Mouse (Mus musculus): ENCODE data around the gene Farsa. TPM values are rescaled to one million over a fixed set of nuclear protein-coding genes. Genes with fewer than 3 reads are reported as not detected.

Gene Farsa
- 36.6 and 59.1 TPM in 2 replicates for polyA plus RNA-seq (2011; ENCODE audit: insufficient read depth, insufficient read length, low replicate concordance, missing spikeins)

GRCm38 (mm10) chr8:84856864-84857441 lies at the start of gene Farsa:
TSS of gene Farsa (plus strand) at chr8:84856989.
- peak within 1 kb of the TSS; percentile 75 for H3K27ac ChIP-seq (ENCODE audit: control insufficient read depth, insufficient read depth, low read depth, low read length, poor library complexity)
- peak within 1 kb of the TSS; percentile 96 for H3K4me3 ChIP-seq (replicated peaks; ENCODE audit: control insufficient read depth, low read depth, low read length)
- TF ChIP-seq POLR2A (IDR thresholded peaks at IDR 0.05; ENCODE audit: borderline replicate concordance, control insufficient read depth, low read depth, low read length) = peak; percentile 97; the same call in 1 of the 2 replicates
- 0 out of 2 replicates have a peak, but pooled peaks have one; percentile 14 for TF ChIP-seq CTCF (IDR thresholded peaks at IDR 0.05; ENCODE audit: control insufficient read depth, insufficient read depth, low read length)
- WGBS = under 1% methylated on average over 39 of the region's 39 CpGs
- H3K4me1 ChIP-seq (ENCODE audit: control insufficient read depth, insufficient read depth, low read length) = peaks cover 1% of the 10 kb centered on the region; the same call in 1 of the 2 replicates

GRCm38 (mm10) chr8:84809109-84809940 lies 47.5 kb upstream of the Farsa start:
- H3K27ac ChIP-seq (ENCODE audit: control insufficient read depth, insufficient read depth, low read depth, low read length, poor library complexity) = no peak overlapping the region
- 81% methylated on average over 12 of the region's 12 CpGs for WGBS
- TF ChIP-seq POLR2A (IDR thresholded peaks at IDR 0.05; ENCODE audit: borderline replicate concordance, control insufficient read depth, low read depth, low read length) = no peak
- TF ChIP-seq CTCF (IDR thresholded peaks at IDR 0.05; ENCODE audit: control insufficient read depth, insufficient read depth, low read length) = no peak
- H3K4me3 ChIP-seq (replicated peaks; ENCODE audit: control insufficient read depth, low read depth, low read length) = no peak overlapping the region
- no peaks in the 10 kb centered on the region for H3K4me1 ChIP-seq (ENCODE audit: control insufficient read depth, insufficient read depth, low read length)

- H3K27ac ChIP-seq (ENCODE audit: control insufficient read depth, insufficient read depth, low read depth, low read length, poor library complexity) = no peak overlapping the region
- H3K4me3 ChIP-seq (replicated peaks; ENCODE audit: control insufficient read depth, low read depth, low read length) = no peak overlapping the region
- TF ChIP-seq CTCF (IDR thresholded peaks at IDR 0.05; ENCODE audit: control insufficient read depth, insufficient read depth, low read length) (no peak), POLR2A (IDR thresholded peaks at IDR 0.05; ENCODE audit: borderline replicate concordance, control insufficient read depth, low read depth, low read length) (no peak)
- H3K4me1 ChIP-seq (ENCODE audit: control insufficient read depth, insufficient read depth, low read length) = no peaks in the 10 kb centered on the region
- WGBS = 90% methylated on average over 5 of the region's 5 CpGs
Measured at GRCm38 (mm10) chr8:84809941-84810280, 46.9 kb upstream of the Farsa start.

GRCm38 (mm10) chr8:84810896-84811295 lies 45.9 kb upstream of the Farsa start:
- Histone ChIP-seq H3K27ac (ENCODE audit: control insufficient read depth, insufficient read depth, low read depth, low read length, poor library complexity) (no peak overlapping the region), H3K4me1 (ENCODE audit: control insufficient read depth, insufficient read depth, low read length) (no peaks in the 10 kb centered on the region; the same call in 1 of the 2 replicates), H3K4me3 (replicated peaks; ENCODE audit: control insufficient read depth, low read depth, low read length) (no peak overlapping the region)
- WGBS = 2% methylated on average over 32 of the region's 32 CpGs
- TF ChIP-seq CTCF (IDR thresholded peaks at IDR 0.05; ENCODE audit: control insufficient read depth, insufficient read depth, low read length) (peak; percentile 64; the same call in 1 of the 2 replicates), POLR2A (IDR thresholded peaks at IDR 0.05; ENCODE audit: borderline replicate concordance, control insufficient read depth, low read depth, low read length) (no peak)

- TF ChIP-seq POLR2A (IDR thresholded peaks at IDR 0.05; ENCODE audit: borderline replicate concordance, control insufficient read depth, low read depth, low read length) = no peak
- no peak for TF ChIP-seq CTCF (IDR thresholded peaks at IDR 0.05; ENCODE audit: control insufficient read depth, insufficient read depth, low read length)
- Histone ChIP-seq H3K27ac (ENCODE audit: control insufficient read depth, insufficient read depth, low read depth, low read length, poor library complexity) (no peak overlapping the region), H3K4me1 (ENCODE audit: control insufficient read depth, insufficient read depth, low read length) (no peaks in the 10 kb centered on the region; the same call in 1 of the 2 replicates), H3K4me3 (replicated peaks; ENCODE audit: control insufficient read depth, low read depth, low read length) (no peak overlapping the region)
- WGBS = 48% methylated on average over 10 of the region's 10 CpGs
Measured at GRCm38 (mm10) chr8:84811303-84811702, 45.5 kb upstream of the Farsa start.

- H3K27ac ChIP-seq (ENCODE audit: control insufficient read depth, insufficient read depth, low read depth, low read length, poor library complexity) = no peak overlapping the region
- TF ChIP-seq POLR2A (IDR thresholded peaks at IDR 0.05; ENCODE audit: borderline replicate concordance, control insufficient read depth, low read depth, low read length) = no peak
- peak; percentile 77 for TF ChIP-seq CTCF (IDR thresholded peaks at IDR 0.05; ENCODE audit: control insufficient read depth, insufficient read depth, low read length)
- 3% methylated on average over 5 of the region's 5 CpGs for WGBS
- no peak overlapping the region for H3K4me3 ChIP-seq (replicated peaks; ENCODE audit: control insufficient read depth, low read depth, low read length)
- no peaks in the 10 kb centered on the region; the same call in 1 of the 2 replicates for H3K4me1 ChIP-seq (ENCODE audit: control insufficient read depth, insufficient read depth, low read length)
Measured at GRCm38 (mm10) chr8:84813059-84813458, 43.7 kb upstream of the Farsa start.

- WGBS = 71% methylated on average over 3 of the region's 3 CpGs
- H3K27ac ChIP-seq (ENCODE audit: control insufficient read depth, insufficient read depth, low read depth, low read length, poor library complexity) = no peak overlapping the region
- H3K4me1 ChIP-seq (ENCODE audit: control insufficient read depth, insufficient read depth, low read length) = no peaks in the 10 kb centered on the region; the same call in 1 of the 2 replicates
- no peak for TF ChIP-seq POLR2A (IDR thresholded peaks at IDR 0.05; ENCODE audit: borderline replicate concordance, control insufficient read depth, low read depth, low read length)
- no peak for TF ChIP-seq CTCF (IDR thresholded peaks at IDR 0.05; ENCODE audit: control insufficient read depth, insufficient read depth, low read length)
- H3K4me3 ChIP-seq (replicated peaks; ENCODE audit: control insufficient read depth, low read depth, low read length) = no peak overlapping the region
Measured at GRCm38 (mm10) chr8:84813830-84814229, 43.0 kb upstream of the Farsa start.

- WGBS = 90% methylated on average over 11 of the region's 11 CpGs
- Histone ChIP-seq H3K4me1 (ENCODE audit: control insufficient read depth, insufficient read depth, low read length) (no peaks in the 10 kb centered on the region; the same call in 1 of the 2 replicates), H3K4me3 (replicated peaks; ENCODE audit: control insufficient read depth, low read depth, low read length) (no peak overlapping the region), H3K27ac (ENCODE audit: control insufficient read depth, insufficient read depth, low read depth, low read length, poor library complexity) (no peak overlapping the region)
- TF ChIP-seq CTCF (IDR thresholded peaks at IDR 0.05; ENCODE audit: control insufficient read depth, insufficient read depth, low read length) = no peak
- no peak for TF ChIP-seq POLR2A (IDR thresholded peaks at IDR 0.05; ENCODE audit: borderline replicate concordance, control insufficient read depth, low read depth, low read length)
Measured at GRCm38 (mm10) chr8:84814240-84814554, 42.6 kb upstream of the Farsa start.

Measured in bone marrow, adult 2 months (tissue).